Mouse (Mus musculus) CH12.LX (cell line): ENCODE measurements around the gene Gm20538. TPM values are rescaled to one million over a fixed set of nuclear protein-coding genes. Genes with fewer than 3 reads are reported as not detected.

ENCODE experiments used
- DNase-seq: peaks from one replicate; pipeline ENCODE4 v3.0.0-alpha.2; 2013; ENCODE audit errors: extremely low read depth
- H3K27ac ChIP-seq: 2 replicates; pipeline ENCODE4 v1.5.1; 2012; ENCODE audit warnings: low read depth, mild to moderate bottlenecking, control low read depth, moderate library complexity; ENCODE audit not compliant: insufficient read depth
- H3K27me3 ChIP-seq: replicated peaks from 2 replicates; pipeline ENCODE3; 2012; ENCODE audit warnings: inconsistent platforms
- H3K36me3 ChIP-seq, 2 experiments: replicated peaks in 1 of 2; 2 replicates each; pipeline versions ENCODE3 to v1.6.1; 2012; ENCODE audit warnings: inconsistent platforms in 1 of 2, low read length in 1 of 2, mild to moderate bottlenecking in 1 of 2, mixed read lengths in 1 of 2, moderate library complexity in 1 of 2; ENCODE audit not compliant: control insufficient read depth in 1 of 2, insufficient read depth in 1 of 2
- H3K4me1 ChIP-seq, 2 experiments: 2 replicates each; pipeline ENCODE4 v1.6.1; 2012; ENCODE audit warnings: inconsistent platforms in 1 of 2, moderate library complexity in 1 of 2; ENCODE audit not compliant: insufficient read depth in 2 of 2, control insufficient read depth in 1 of 2
- H3K4me2 ChIP-seq: 2 replicates; pipeline ENCODE4 v1.6.1; 2012; ENCODE audit warnings: low read depth, mild to moderate bottlenecking, control low read depth; ENCODE audit not compliant: poor library complexity, insufficient read depth, severe bottlenecking
- H3K4me3 ChIP-seq, 3 experiments: fragments of 150-350 bp in 1 of 3; sonication (generic) in 1 of 3; replicated peaks in 1 of 3; 2 replicates each; pipeline versions ENCODE3 to v1.5.1; 2011 to 2012; ENCODE audit warnings: low read depth in 2 of 3, low read length in 2 of 3, mild to moderate bottlenecking in 2 of 3, moderate library complexity in 2 of 3, control low read depth in 1 of 3, improper control_type of control experiment in 1 of 3, inconsistent platforms in 1 of 3, mixed read lengths in 1 of 3; ENCODE audit not compliant: poor library complexity in 1 of 3
- H3K79me2 ChIP-seq: replicated peaks from 2 replicates; pipeline ENCODE4 v1.6.1; 2012; ENCODE audit warnings: mild to moderate bottlenecking, moderate library complexity; ENCODE audit not compliant: control insufficient read depth, poor library complexity, insufficient read depth, severe bottlenecking; ENCODE audit errors: extremely low read depth
- H3K9ac ChIP-seq: 2 replicates; pipeline ENCODE4 v1.6.1; 2012; ENCODE audit warnings: low read depth, mild to moderate bottlenecking, control low read depth, moderate library complexity; ENCODE audit not compliant: insufficient read depth
- H3K9me3 ChIP-seq: replicated peaks from 2 replicates; pipeline ENCODE3; 2012; ENCODE audit warnings: low read length, inconsistent platforms, mixed read lengths
- BHLHE40 ChIP-seq: IDR thresholded peaks from 2 replicates; pipeline ENCODE4 v1.6.1; 2011; ENCODE audit warnings: mild to moderate bottlenecking, low read depth, low read length, improper control_type of control experiment
- CHD1 ChIP-seq: IDR thresholded peaks from 2 replicates; pipeline ENCODE4 v1.6.1; 2012; ENCODE audit warnings: low read depth, low read length, improper control_type of control experiment, inconsistent platforms
- CHD2 ChIP-seq: IDR thresholded peaks from 2 replicates; pipeline ENCODE4 v1.6.1; 2011; ENCODE audit warnings: low read length, improper control_type of control experiment
- CTCF ChIP-seq, 2 experiments: IDR thresholded peaks in 1 of 2; conservative IDR thresholded peaks in 1 of 2; 2 replicates each; pipeline ENCODE4 v1.5.1; 2011 to 2012; ENCODE audit warnings: low read depth in 2 of 2, low read length in 2 of 2, improper control_type of control experiment in 1 of 2, inconsistent platforms in 1 of 2, mild to moderate bottlenecking in 1 of 2, moderate library complexity in 1 of 2
- E2F4 ChIP-seq: IDR thresholded peaks from 2 replicates; pipeline ENCODE4 v1.6.1; 2011; ENCODE audit warnings: low read depth, low read length, improper control_type of control experiment; ENCODE audit not compliant: insufficient replicate concordance
- ELF1 ChIP-seq: IDR thresholded peaks from 2 replicates; pipeline ENCODE4 v1.6.1; 2014; ENCODE audit warnings: low read depth, mild to moderate bottlenecking, inconsistent platforms, low read length, improper control_type of control experiment
- EP300 ChIP-seq: IDR thresholded peaks from 2 replicates; pipeline ENCODE4 v1.6.1; 2011; ENCODE audit warnings: low read length, improper control_type of control experiment
- ETS1 ChIP-seq: conservative IDR thresholded peaks from 2 replicates; pipeline ENCODE4 v1.6.1; 2012; ENCODE audit warnings: low read depth, mild to moderate bottlenecking, inconsistent platforms, low read length, improper control_type of control experiment, moderate library complexity
- GABPA ChIP-seq: IDR thresholded peaks from 2 replicates; pipeline ENCODE4 v1.6.1; 2012; ENCODE audit warnings: low read depth, low read length, improper control_type of control experiment, inconsistent platforms; ENCODE audit not compliant: insufficient replicate concordance
- HCFC1 ChIP-seq: IDR thresholded peaks from 2 replicates; pipeline ENCODE4 v1.6.1; 2012; ENCODE audit warnings: low read depth, mild to moderate bottlenecking, inconsistent platforms, low read length, improper control_type of control experiment
- IRF4 ChIP-seq: IDR thresholded peaks from 2 replicates; pipeline ENCODE4 v1.6.1; 2014; ENCODE audit warnings: low read depth, mild to moderate bottlenecking, inconsistent platforms, low read length, improper control_type of control experiment
- JUN ChIP-seq: IDR thresholded peaks from 2 replicates; pipeline ENCODE4 v1.6.1; 2011; ENCODE audit warnings: low read depth, mild to moderate bottlenecking, low read length, improper control_type of control experiment, moderate library complexity; ENCODE audit not compliant: insufficient read depth
- JUND ChIP-seq: conservative IDR thresholded peaks from 2 replicates; pipeline ENCODE4 v1.6.1; 2011; ENCODE audit warnings: low read depth, low read length, improper control_type of control experiment
- KAT2A ChIP-seq: IDR thresholded peaks from 2 replicates; pipeline ENCODE4 v1.6.1; 2012; ENCODE audit warnings: low read length, improper control_type of control experiment, inconsistent platforms; ENCODE audit not compliant: insufficient replicate concordance
- MAFK ChIP-seq: IDR thresholded peaks from 2 replicates; pipeline ENCODE4 v1.6.1; 2011; ENCODE audit warnings: low read length, improper control_type of control experiment; ENCODE audit not compliant: insufficient replicate concordance
- MAX ChIP-seq: IDR thresholded peaks from 2 replicates; pipeline ENCODE4 v1.6.1; 2011; ENCODE audit warnings: low read length, improper control_type of control experiment
- MAZ ChIP-seq: IDR thresholded peaks from 2 replicates; pipeline ENCODE4 v1.6.1; 2012; ENCODE audit warnings: low read depth, mild to moderate bottlenecking, inconsistent platforms, low read length, improper control_type of control experiment, moderate library complexity
- MEF2A ChIP-seq: IDR thresholded peaks from 2 replicates; pipeline ENCODE4 v1.6.1; 2014; ENCODE audit warnings: low read depth, mild to moderate bottlenecking, inconsistent platforms, low read length, improper control_type of control experiment, borderline replicate concordance
- MXI1 ChIP-seq: IDR thresholded peaks from 2 replicates; pipeline ENCODE4 v1.6.1; 2011; ENCODE audit warnings: mild to moderate bottlenecking, low read depth, low read length, improper control_type of control experiment
- MYC ChIP-seq: IDR thresholded peaks from 2 replicates; pipeline ENCODE4 v1.6.1; 2011; ENCODE audit warnings: low read depth, mild to moderate bottlenecking, improper control_type of control experiment, low read length
- NELFE ChIP-seq: IDR thresholded peaks from 2 replicates; pipeline ENCODE4 v1.6.1; 2011; ENCODE audit warnings: low read depth, low read length, improper control_type of control experiment
- NRF1 ChIP-seq: IDR thresholded peaks from 2 replicates; pipeline ENCODE4 v1.6.1; 2014; ENCODE audit warnings: low read depth, mild to moderate bottlenecking, inconsistent platforms, low read length, improper control_type of control experiment, moderate library complexity
- PAX5 ChIP-seq: IDR thresholded peaks from 2 replicates; pipeline ENCODE4 v1.6.1; 2012; ENCODE audit warnings: low read length, inconsistent platforms, mixed read lengths
- POLR2A ChIP-seq: IDR thresholded peaks from 2 replicates; pipeline ENCODE4 v1.6.1; 2011; ENCODE audit warnings: low read depth, mild to moderate bottlenecking, improper control_type of control experiment, low read length
- POLR2AphosphoS2 ChIP-seq: IDR thresholded peaks from 2 replicates; pipeline ENCODE4 v1.6.1; 2011; ENCODE audit warnings: low read depth, low read length, improper control_type of control experiment
- RAD21 ChIP-seq: IDR thresholded peaks from 2 replicates; pipeline ENCODE4 v1.6.1; 2011; ENCODE audit warnings: low read depth, mild to moderate bottlenecking, low read length, improper control_type of control experiment, moderate library complexity
- RCOR1 ChIP-seq: conservative IDR thresholded peaks from 2 replicates; pipeline ENCODE4 v1.6.1; 2012; ENCODE audit warnings: low read depth, mild to moderate bottlenecking, inconsistent platforms, low read length, improper control_type of control experiment
- SIN3A ChIP-seq: IDR thresholded peaks from 2 replicates; pipeline ENCODE4 v1.6.1; 2012; ENCODE audit warnings: low read length, improper control_type of control experiment, inconsistent platforms
- SMC3 ChIP-seq: IDR thresholded peaks from 2 replicates; pipeline ENCODE4 v1.6.1; 2011; ENCODE audit warnings: low read depth, low read length, improper control_type of control experiment
- TBP ChIP-seq: conservative IDR thresholded peaks from 2 replicates; pipeline ENCODE4 v1.6.1; 2011; ENCODE audit warnings: low read depth, low read length, improper control_type of control experiment
- TCF12 ChIP-seq: IDR thresholded peaks from 2 replicates; pipeline ENCODE4 v1.6.1; 2014; ENCODE audit warnings: low read depth, mild to moderate bottlenecking, inconsistent platforms, low read length, improper control_type of control experiment
- UBTF ChIP-seq: IDR thresholded peaks from 2 replicates; pipeline ENCODE4 v1.6.1; 2012; ENCODE audit warnings: low read depth, mild to moderate bottlenecking, inconsistent platforms, low read length, improper control_type of control experiment, moderate library complexity
- USF1 ChIP-seq: IDR thresholded peaks from 2 replicates; pipeline ENCODE4 v1.6.1; 2014; ENCODE audit warnings: low read depth, mild to moderate bottlenecking, inconsistent platforms, low read length, improper control_type of control experiment
- USF2 ChIP-seq: conservative IDR thresholded peaks from 2 replicates; pipeline ENCODE4 v1.6.1; 2011; ENCODE audit warnings: low read depth, low read length, improper control_type of control experiment
- ZC3H11A ChIP-seq: IDR thresholded peaks from 2 replicates; pipeline ENCODE4 v1.6.1; 2012; ENCODE audit warnings: low read depth, mild to moderate bottlenecking, inconsistent platforms, low read length, improper control_type of control experiment
- ZKSCAN1 ChIP-seq: IDR thresholded peaks from 2 replicates; pipeline ENCODE4 v1.6.1; 2012; ENCODE audit warnings: low read depth, inconsistent platforms, low read length, improper control_type of control experiment, borderline replicate concordance
- ZMIZ1 ChIP-seq: IDR thresholded peaks from 2 replicates; pipeline ENCODE4 v1.6.1; 2012; ENCODE audit warnings: low read depth, mild to moderate bottlenecking, inconsistent platforms, low read length, improper control_type of control experiment
- ZNF384 ChIP-seq: IDR thresholded peaks from 2 replicates; pipeline ENCODE4 v1.6.1; 2012; ENCODE audit warnings: low read depth, low read length, improper control_type of control experiment, inconsistent platforms
- dilution Hi-C: fragments of 300-500 bp; cut with MboI; formaldehyde crosslinking; loops from 2 replicates; pipeline ENCODE4 v1.14.3; 2020; ENCODE audit warnings: low sequenced_read_pairs; ENCODE audit not compliant: extremely low pct_unique_long_range_greater_than_20kb, extremely low pct_ligation_motif_present
- in situ Hi-C: fragments of 300-500 bp; cut with MboI; formaldehyde crosslinking; loops from 3 replicates; pipeline ENCODE4 v1.14.3; 2019; ENCODE audit warnings: low sequenced_read_pairs, low pct_ligation_motif_present, low pct_unique_long_range_greater_than_20kb, mixed read lengths
- polyA plus RNA-seq: library from polyadenylated mRNA; unstranded; fragments of >175 nt; gene quantifications from 2 replicates; pipeline ENCODE4 v1.2.1, GENCODE M21; 2012; ENCODE audit warnings: low read depth; ENCODE audit not compliant: insufficient read length
- total RNA-seq, 2 experiments: library from RNA; depleted of rRNA; stranded (reverse); fragments of 300-350 nt in 1 of 2; fragments of >200 nt in 1 of 2; gene quantifications; 2 replicates each; pipeline ENCODE4 v1.2.3; 2012 to 2014

Gm20538 gene
- total and polyA plus RNA-seq, 3 experiments: 1.7 TPM; not detected in 2

GRCm38 (mm10) chr19:44554861-44555590 lies 2.4 kb upstream of the Gm20538 start, which contains the start of gene Ndufb8:
Gene Ndufb8 (minus strand): TSS chr19:44555440.
- H3K79me2 ChIP-seq: peaks cover 13% of the 10 kb centered on the region
- DNase-seq: peak; percentile 94
- in situ Hi-C loops (loop anchor here (10.0 kb wide), 1 partner anchor 180 kb away; no protein-coding TSS in a partner anchor), dilution Hi-C loops (no loop called here)
- H3K9me3 ChIP-seq: no peaks in the 10 kb centered on the region
- peaks cover 0 to 17% of the 10 kb centered on the region in 2 experiments; a peak in 2 of 4 replicates for H3K4me1 ChIP-seq
- H3K36me3 ChIP-seq: peaks cover 30 to 36% of the 10 kb centered on the region in 2 experiments
- peak within 1 kb of the TSS; percentile 74 for H3K9ac ChIP-seq
- no peak for TF ChIP-seq RAD21
- no peak for TF ChIP-seq RCOR1
- TF ChIP-seq TCF12: peak; percentile 93
- TF ChIP-seq MYC: no peak
- 0 out of 2 replicates have a peak, but pooled peaks have one; percentile 19 for TF ChIP-seq ETS1
- no peak for TF ChIP-seq ZKSCAN1
- peak; percentile 91 for TF ChIP-seq NELFE
- TF ChIP-seq CHD1: no peak
- no peak for TF ChIP-seq CHD2
- peak; percentile 68; the same call in 1 of the 2 replicates for TF ChIP-seq TBP
- TF ChIP-seq ZMIZ1: peak; percentile 81; the same call in 1 of the 2 replicates
- peak; percentile 84 for TF ChIP-seq HCFC1
- no peak for TF ChIP-seq SMC3
- TF ChIP-seq MAX: no peak
- TF ChIP-seq CTCF (conservative IDR thresholded peaks at IDR 0.05 in 1 of 2, IDR thresholded peaks at IDR 0.05 in 1 of 2; ENCODE audit: low read depth in 2 of 2, low read length in 2 of 2): no peak
- no peak for TF ChIP-seq USF2
- TF ChIP-seq BHLHE40: peak; percentile 20; the same call in 1 of the 2 replicates
- no peak for TF ChIP-seq EP300
- no peak for TF ChIP-seq ZNF384
- peak; percentile 45; the same call in 1 of the 2 replicates for TF ChIP-seq MEF2A
- TF ChIP-seq IRF4: no peak; the same call in 1 of the 2 replicates
- TF ChIP-seq POLR2A: peak; percentile 97
- no peak for TF ChIP-seq JUND
- TF ChIP-seq MXI1: peak; percentile 40; the same call in 1 of the 2 replicates
- TF ChIP-seq MAFK: no peak
- TF ChIP-seq MAZ: no peak
- TF ChIP-seq JUN: no peak
- peak; percentile 92 for TF ChIP-seq NRF1
- 0 out of 2 replicates have a peak, but pooled peaks have one; percentile 50 for TF ChIP-seq POLR2AphosphoS2
- 0 out of 2 replicates have a peak, but pooled peaks have one; percentile 37 for TF ChIP-seq UBTF
- TF ChIP-seq GABPA: no peak
- 0 out of 2 replicates have a peak, but pooled peaks have one; percentile 27 for TF ChIP-seq ELF1
- peak; percentile 71; the same call in 1 of the 2 replicates for TF ChIP-seq KAT2A
- TF ChIP-seq E2F4: peak; percentile 72; the same call in 1 of the 2 replicates
- no peak for TF ChIP-seq ZC3H11A
- TF ChIP-seq PAX5: peak; percentile 92
- TF ChIP-seq USF1: no peak
- TF ChIP-seq SIN3A: peak; percentile 88
- H3K4me3 ChIP-seq: peak within 1 kb of the TSS; percentile 94 to 99 (median 99)
- peak within 1 kb of the TSS; percentile 95 for H3K4me2 ChIP-seq
- peak within 1 kb of the TSS; percentile 43 for H3K27ac ChIP-seq
- peaks cover 3% of the 10 kb centered on the region for H3K27me3 ChIP-seq
